Mouse (Mus musculus) stomach, postnatal 0 days (tissue): ENCODE results near the gene Cldn5.

Experiments used
- CTCF ChIP-seq: IDR thresholded peaks from 2 replicates; pipeline ENCODE4 v1.5.1; 2016; ENCODE audit warnings: antibody characterized with exemption, low read depth, mild to moderate bottlenecking, moderate library complexity
- EP300 ChIP-seq: optimal IDR thresholded peaks from 2 replicates; pipeline ENCODE3; 2016; ENCODE audit warnings: antibody characterized with exemption

GRCm38 (mm10) chr16:18777101-18778080 is 744 bp downstream of the Cldn5 start:
- TF ChIP-seq CTCF, result no peak
- no peak for TF ChIP-seq EP300
